Mouse (Mus musculus) MEL (cell line): ENCODE measurements around the gene Pde10a.

Source experiments
- CHD1 ChIP-seq: IDR thresholded peaks from 2 replicates; pipeline ENCODE4 v1.6.1; 2012; ENCODE audit warnings: low read depth, mild to moderate bottlenecking, inconsistent platforms, low read length, improper control_type of control experiment
- CTCF ChIP-seq, 3 experiments: IDR thresholded peaks in 2 of 3; conservative IDR thresholded peaks in 1 of 3; 2 replicates each; pipeline ENCODE4 v1.5.1; 2011 to 2012; ENCODE audit warnings: low read length in 3 of 3, low read depth in 2 of 3, mild to moderate bottlenecking in 2 of 3, improper control_type of control experiment in 1 of 3, inconsistent platforms in 1 of 3, mixed read lengths in 1 of 3, moderate library complexity in 1 of 3; ENCODE audit not compliant: control insufficient read depth in 1 of 3, insufficient read depth in 1 of 3, poor library complexity in 1 of 3, severe bottlenecking in 1 of 3
- GATA1 ChIP-seq: IDR thresholded peaks from 2 replicates; pipeline ENCODE4 v1.6.1; 2011; ENCODE audit warnings: low read depth, low read length, improper control_type of control experiment
- HCFC1 ChIP-seq: IDR thresholded peaks from 2 replicates; pipeline ENCODE4 v1.6.1; 2012; ENCODE audit warnings: low read depth, mild to moderate bottlenecking, inconsistent platforms, low read length, improper control_type of control experiment, moderate library complexity
- MAX ChIP-seq: IDR thresholded peaks from 2 replicates; pipeline ENCODE4 v1.6.1; 2011; ENCODE audit warnings: low read length, improper control_type of control experiment
- MAZ ChIP-seq: IDR thresholded peaks from 2 replicates; pipeline ENCODE4 v1.6.1; 2012; ENCODE audit warnings: low read depth, mild to moderate bottlenecking, inconsistent platforms, low read length, improper control_type of control experiment
- MYC ChIP-seq: IDR thresholded peaks from 2 replicates; pipeline ENCODE4 v1.6.1; 2011; ENCODE audit warnings: low read depth, mild to moderate bottlenecking, low read length, improper control_type of control experiment, moderate library complexity
- POLR2A ChIP-seq, 2 experiments: IDR thresholded peaks; 2 replicates each; pipeline ENCODE4 v1.6.1; 2011 to 2012; ENCODE audit warnings: low read length in 2 of 2, mild to moderate bottlenecking in 2 of 2, control low read depth in 1 of 2, improper control_type of control experiment in 1 of 2, low read depth in 1 of 2, moderate library complexity in 1 of 2; ENCODE audit not compliant: control insufficient read depth in 1 of 2, insufficient read depth in 1 of 2, poor library complexity in 1 of 2

DNA sequence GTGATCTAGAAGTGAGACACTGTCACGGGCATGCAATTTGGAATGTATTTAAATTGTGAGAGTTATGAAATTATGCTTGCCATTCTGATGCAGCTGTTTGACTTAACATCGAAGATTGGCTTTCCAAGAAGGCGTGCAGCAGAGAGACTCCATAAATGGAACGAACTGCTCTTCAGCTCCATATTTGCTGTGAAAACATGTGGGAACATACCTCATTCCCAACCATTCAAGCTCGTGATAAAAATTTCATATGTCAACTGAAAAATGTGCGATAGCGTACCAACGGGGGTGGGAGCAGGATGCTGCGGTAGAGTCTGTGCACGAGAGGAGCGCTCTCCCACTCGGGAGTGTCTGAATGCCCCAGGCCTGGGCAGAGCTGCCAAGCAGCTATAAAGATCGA is 293.5 kb downstream of the Pde10a start:
- TF ChIP-seq CTCF (IDR thresholded peaks at IDR 0.05 in 2 of 3, conservative IDR thresholded peaks at IDR 0.05 in 1 of 3; ENCODE audit: control insufficient read depth in 1 of 3, insufficient read depth in 1 of 3, low read depth in 2 of 3, low read length in 3 of 3, poor library complexity in 1 of 3, severe bottlenecking in 1 of 3) = no peak
- no peak for TF ChIP-seq GATA1
- no peak for TF ChIP-seq POLR2A (IDR thresholded peaks at IDR 0.05; ENCODE audit: control insufficient read depth in 1 of 2, insufficient read depth in 1 of 2, low read depth in 1 of 2, low read length in 2 of 2, poor library complexity in 1 of 2)
- no peak for TF ChIP-seq MAZ
- TF ChIP-seq MAX = no peak
- no peak for TF ChIP-seq MYC
- no peak for TF ChIP-seq HCFC1
- no peak for TF ChIP-seq CHD1
